Mouse (Mus musculus): ENCODE results near the gene Jhy. TPM values are rescaled to one million over a fixed set of nuclear protein-coding genes. Genes with fewer than 3 reads are reported as not detected.

Jhy gene
- polyA plus RNA-seq, 1 experiment: not detected

DNA sequence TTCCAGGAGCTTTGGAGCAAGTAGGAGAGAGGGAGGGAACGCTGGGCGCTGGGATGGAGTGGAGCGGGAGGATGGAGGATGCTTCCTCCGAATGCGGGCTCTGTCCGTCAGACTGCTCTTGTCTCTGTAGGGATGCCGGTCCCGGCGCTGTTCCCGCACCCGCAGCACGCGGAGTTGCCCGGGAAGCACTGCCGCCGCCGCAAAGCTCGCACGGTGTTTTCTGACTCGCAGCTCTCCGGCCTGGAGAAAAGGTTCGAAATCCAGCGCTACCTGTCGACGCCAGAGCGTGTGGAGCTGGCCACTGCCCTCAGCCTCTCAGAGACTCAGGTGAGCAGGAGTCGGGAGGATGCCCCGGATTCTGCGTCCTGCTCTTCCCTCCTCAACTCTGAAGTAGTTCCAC is 87.8 kb downstream of the Jhy start:
- TF ChIP-seq MAX (IDR thresholded peaks at IDR 0.05): no peak
- Histone ChIP-seq H3K27me3 (ENCODE audit: control insufficient read depth, insufficient read depth, insufficient read length) (peaks cover 76% of the 10 kb centered on the region), H3K79me2 (ENCODE audit: control insufficient read depth, insufficient read depth) (no peaks in the 10 kb centered on the region)

GRCm38 (mm10) chr9:40875431-40875830 is 88.5 kb downstream of the Jhy start:
- TF ChIP-seq MYOG (IDR thresholded peaks at IDR 0.05; ENCODE audit: control insufficient read depth, extremely low read depth, insufficient read length) (no peak), MYOD1 (IDR thresholded peaks at IDR 0.05; ENCODE audit: control insufficient read depth, insufficient read length, low read depth) (no peak), FOSL1 (IDR thresholded peaks at IDR 0.05; ENCODE audit: insufficient read depth, low read length, poor library complexity, severe bottlenecking) (no peak), CEBPB (IDR thresholded peaks at IDR 0.05; ENCODE audit: low read depth) (no peak), MAX (IDR thresholded peaks at IDR 0.05) (no peak)
- H3K4me3 ChIP-seq (ENCODE audit: insufficient read depth, poor library complexity, severe bottlenecking): no peak overlapping the region
- no peaks in the 10 kb centered on the region for H3K79me3 ChIP-seq (ENCODE audit: low read depth)
- H3ac ChIP-seq (ENCODE audit: control insufficient read depth, insufficient read length, low read depth): no peak overlapping the region
- H3K79me2 ChIP-seq (ENCODE audit: control insufficient read depth, insufficient read depth): no peaks in the 10 kb centered on the region
- H3K36me3 ChIP-seq (ENCODE audit: control insufficient read depth, insufficient read depth): no peaks in the 10 kb centered on the region
- peaks cover 75% of the 10 kb centered on the region for H3K27me3 ChIP-seq (ENCODE audit: control insufficient read depth, insufficient read depth, insufficient read length)

More for the DNA sequence above, 87.8 kb downstream of the Jhy start:
- Histone ChIP-seq H3K79me3 (ENCODE audit: low read depth) (no peaks in the 10 kb centered on the region), H3K36me3 (ENCODE audit: control insufficient read depth, insufficient read depth) (no peaks in the 10 kb centered on the region), H3K4me3 (ENCODE audit: insufficient read depth, poor library complexity, severe bottlenecking) (no peak overlapping the region), H3ac (ENCODE audit: control insufficient read depth, insufficient read length, low read depth) (no peak overlapping the region)

- Histone ChIP-seq H3K79me3 (ENCODE audit: low read depth) (no peaks in the 10 kb centered on the region), H3K79me2 (ENCODE audit: control insufficient read depth, insufficient read depth) (no peaks in the 10 kb centered on the region), H3K4me3 (ENCODE audit: insufficient read depth, poor library complexity, severe bottlenecking) (no peak overlapping the region), H3K27me3 (ENCODE audit: control insufficient read depth, insufficient read depth, insufficient read length) (peaks cover 78% of the 10 kb centered on the region), H3ac (ENCODE audit: control insufficient read depth, insufficient read length, low read depth) (no peak overlapping the region), H3K36me3 (ENCODE audit: control insufficient read depth, insufficient read depth) (no peaks in the 10 kb centered on the region)
- TF ChIP-seq MYOD1 (IDR thresholded peaks at IDR 0.05; ENCODE audit: control insufficient read depth, insufficient read length, low read depth): no peak
- no peak for TF ChIP-seq MAX (IDR thresholded peaks at IDR 0.05)
- TF ChIP-seq FOSL1 (IDR thresholded peaks at IDR 0.05; ENCODE audit: insufficient read depth, low read length, poor library complexity, severe bottlenecking): no peak
- TF ChIP-seq USF1 (IDR thresholded peaks at IDR 0.05; ENCODE audit: low read depth): no peak
- no peak for TF ChIP-seq CTCF (IDR thresholded peaks at IDR 0.05; ENCODE audit: control insufficient read depth, insufficient read depth, insufficient read length)
These were observed 89.0 kb downstream of the Jhy start for GRCm38 (mm10) chr9:40874961-40875360.

- Histone ChIP-seq H3K79me3 (ENCODE audit: low read depth) (no peaks in the 10 kb centered on the region), H3ac (ENCODE audit: control insufficient read depth, insufficient read length, low read depth) (no peak within 1 kb of the TSS), H3K27me3 (ENCODE audit: control insufficient read depth, insufficient read depth, insufficient read length) (peaks cover 71% of the 10 kb centered on the region), H3K36me3 (ENCODE audit: control insufficient read depth, insufficient read depth) (no peaks in the 10 kb centered on the region), H3K79me2 (ENCODE audit: control insufficient read depth, insufficient read depth) (no peaks in the 10 kb centered on the region), H3K4me3 (ENCODE audit: insufficient read depth, poor library complexity, severe bottlenecking) (no peak within 1 kb of the TSS)
- TF ChIP-seq USF1 (IDR thresholded peaks at IDR 0.05; ENCODE audit: low read depth) (no peak), CTCF (IDR thresholded peaks at IDR 0.05; ENCODE audit: control insufficient read depth, insufficient read depth, insufficient read length) (no peak), CEBPB (IDR thresholded peaks at IDR 0.05; ENCODE audit: low read depth) (no peak), FOSL1 (IDR thresholded peaks at IDR 0.05; ENCODE audit: insufficient read depth, low read length, poor library complexity, severe bottlenecking) (no peak), MYOD1 (IDR thresholded peaks at IDR 0.05; ENCODE audit: control insufficient read depth, insufficient read length, low read depth) (no peak), MAX (IDR thresholded peaks at IDR 0.05) (no peak), MYOG (IDR thresholded peaks at IDR 0.05; ENCODE audit: control insufficient read depth, extremely low read depth, insufficient read length) (no peak)
These were observed 90.1 kb downstream of the Jhy start, which contains the start of gene Bsx for GRCm38 (mm10) chr9:40873556-40874470. TSS of gene Bsx (plus strand) at chr9:40874127.

GRCm38 (mm10) chr9:40872156-40872478 is 91.8 kb downstream of the Jhy start:
- Histone ChIP-seq H3K36me3 (ENCODE audit: control insufficient read depth, insufficient read depth) (no peaks in the 10 kb centered on the region), H3K4me3 (ENCODE audit: insufficient read depth, poor library complexity, severe bottlenecking) (no peak overlapping the region), H3ac (ENCODE audit: control insufficient read depth, insufficient read length, low read depth) (no peak overlapping the region), H3K27me3 (ENCODE audit: control insufficient read depth, insufficient read depth, insufficient read length) (peaks cover 54% of the 10 kb centered on the region), H3K79me2 (ENCODE audit: control insufficient read depth, insufficient read depth) (no peaks in the 10 kb centered on the region), H3K79me3 (ENCODE audit: low read depth) (no peaks in the 10 kb centered on the region)
- no peak for TF ChIP-seq CEBPB (IDR thresholded peaks at IDR 0.05; ENCODE audit: low read depth)
- TF ChIP-seq MYOD1 (IDR thresholded peaks at IDR 0.05; ENCODE audit: control insufficient read depth, insufficient read length, low read depth): no peak

- Histone ChIP-seq H3K4me3 (ENCODE audit: insufficient read depth, poor library complexity, severe bottlenecking) (no peak overlapping the region), H3K27me3 (ENCODE audit: control insufficient read depth, insufficient read depth, insufficient read length) (peaks cover 49% of the 10 kb centered on the region), H3K79me2 (ENCODE audit: control insufficient read depth, insufficient read depth) (no peaks in the 10 kb centered on the region), H3K79me3 (ENCODE audit: low read depth) (no peaks in the 10 kb centered on the region), H3ac (ENCODE audit: control insufficient read depth, insufficient read length, low read depth) (no peak overlapping the region), H3K36me3 (ENCODE audit: control insufficient read depth, insufficient read depth) (no peaks in the 10 kb centered on the region)
- TF ChIP-seq USF1 (IDR thresholded peaks at IDR 0.05; ENCODE audit: low read depth) (no peak), MAX (IDR thresholded peaks at IDR 0.05) (no peak), MYOG (IDR thresholded peaks at IDR 0.05; ENCODE audit: control insufficient read depth, extremely low read depth, insufficient read length) (no peak), CEBPB (IDR thresholded peaks at IDR 0.05; ENCODE audit: low read depth) (no peak), MYOD1 (IDR thresholded peaks at IDR 0.05; ENCODE audit: control insufficient read depth, insufficient read length, low read depth) (no peak), CTCF (IDR thresholded peaks at IDR 0.05; ENCODE audit: control insufficient read depth, insufficient read depth, insufficient read length) (no peak), FOSL1 (IDR thresholded peaks at IDR 0.05; ENCODE audit: insufficient read depth, low read length, poor library complexity, severe bottlenecking) (no peak)
These were observed 92.4 kb downstream of the Jhy start for GRCm38 (mm10) chr9:40871369-40872155.
